Mouse (Mus musculus) cerebellum, adult 11-12 months (tissue): ENCODE results near the gene Spata19.

ENCODE experiments used
- DNase-seq: peaks from one replicate; pipeline ENCODE4 v3.0.0; 2022

Spata19 gene

DNA sequence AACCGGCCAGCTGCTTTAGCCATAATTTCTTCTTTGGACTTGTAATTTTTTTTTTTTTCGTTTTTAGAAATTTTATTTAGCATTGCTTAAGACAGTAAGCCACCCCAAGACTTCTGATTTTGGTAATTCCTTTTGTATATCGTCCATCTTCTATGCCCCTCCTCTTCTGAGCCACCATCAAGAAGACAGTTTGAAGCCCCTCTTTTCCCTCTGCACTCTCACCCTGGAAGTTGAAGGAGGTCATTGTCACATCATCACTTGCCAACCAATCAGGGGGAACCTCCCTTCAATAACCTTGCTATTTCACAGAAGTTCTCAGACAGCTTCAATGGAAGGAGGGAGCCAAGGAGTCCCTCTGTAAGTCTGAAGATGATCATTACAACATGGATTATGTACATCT, at the start of gene Spata19:
Gene Spata19, plus strand, starts transcription at position 301 of the 400 bp plus-strand sequence.
- no peak for DNase-seq

DNA sequence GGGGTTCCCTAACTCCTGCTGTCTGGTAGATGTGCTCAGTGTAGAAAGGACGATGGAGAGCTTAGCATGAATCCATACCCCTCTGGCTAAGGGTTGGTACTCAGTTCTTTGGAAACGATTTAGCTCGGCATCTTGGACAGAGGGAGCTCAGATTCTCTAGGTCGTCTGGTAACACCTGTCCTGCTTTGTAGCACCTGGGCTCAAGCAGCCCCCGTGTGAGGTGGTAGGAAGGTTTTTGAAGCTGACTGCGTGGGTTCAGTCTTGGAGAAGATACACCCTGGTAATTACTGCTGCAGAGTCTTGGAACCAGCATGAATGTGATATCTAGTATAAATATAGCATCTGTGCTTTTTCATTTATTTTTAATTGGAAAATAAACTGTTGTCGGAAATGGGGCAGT, 43.5 kb upstream of the Spata19 start:
- no peak for DNase-seq

DNA sequence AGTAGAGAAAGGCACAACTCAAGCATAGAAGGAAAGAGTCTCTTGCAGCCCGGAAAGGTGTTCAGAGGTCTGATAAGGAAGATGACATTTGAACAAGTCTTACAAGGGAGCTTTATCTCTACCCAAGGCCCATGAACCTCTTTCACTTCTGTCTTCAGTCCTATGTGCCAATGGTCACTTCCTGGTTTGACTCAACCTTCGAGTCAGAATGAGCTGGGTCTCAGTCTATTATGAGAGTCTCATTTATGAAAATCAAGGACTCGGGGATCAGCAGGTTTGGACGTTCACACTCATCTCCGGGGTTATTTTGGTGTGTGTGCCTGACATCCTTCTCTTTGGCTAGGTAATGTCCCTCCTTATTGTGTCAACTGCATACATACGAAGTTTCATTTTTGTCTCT, 38.7 kb upstream of the Spata19 start:
- DNase-seq = no peak

DNA sequence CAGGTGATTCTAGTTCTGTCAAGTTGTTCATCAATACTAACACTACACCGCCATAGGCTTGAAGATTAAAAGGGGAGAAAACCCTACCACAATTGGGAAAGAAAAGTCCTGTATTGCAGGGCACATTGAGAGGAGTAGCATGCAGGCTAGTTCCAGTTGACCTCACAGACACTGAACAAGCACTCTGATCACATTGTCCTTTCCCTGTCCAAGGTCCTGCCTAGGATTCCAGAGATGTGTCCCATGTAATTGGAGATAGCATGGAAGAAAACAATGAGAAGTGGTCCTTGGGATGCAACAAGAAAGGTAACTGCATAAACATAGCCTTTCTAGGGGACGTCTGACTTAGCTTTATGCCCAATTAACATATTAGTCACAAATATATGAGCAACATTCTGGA, 29.4 kb upstream of the Spata19 start:
- DNase-seq = no peak

DNA sequence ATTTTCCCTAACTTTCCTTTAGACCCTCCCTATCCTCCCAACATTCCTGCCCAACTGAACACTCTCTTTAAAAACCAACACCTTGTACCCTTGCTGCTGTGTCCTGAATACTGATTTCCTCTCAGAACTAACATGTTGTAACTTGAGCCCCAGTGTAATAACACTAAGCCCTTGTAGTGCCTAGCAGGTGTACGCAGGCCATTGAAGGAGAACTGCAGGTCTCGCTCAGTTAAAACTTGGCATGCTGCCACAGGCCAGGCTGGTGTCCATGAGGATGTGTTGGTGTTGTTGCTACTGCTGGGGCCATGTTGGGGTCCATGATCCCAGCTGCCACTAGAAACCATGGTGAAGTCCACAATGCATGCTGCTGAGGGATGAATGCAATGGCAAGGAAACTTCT, 27.5 kb upstream of the Spata19 start:
- DNase-seq = no peak

DNA sequence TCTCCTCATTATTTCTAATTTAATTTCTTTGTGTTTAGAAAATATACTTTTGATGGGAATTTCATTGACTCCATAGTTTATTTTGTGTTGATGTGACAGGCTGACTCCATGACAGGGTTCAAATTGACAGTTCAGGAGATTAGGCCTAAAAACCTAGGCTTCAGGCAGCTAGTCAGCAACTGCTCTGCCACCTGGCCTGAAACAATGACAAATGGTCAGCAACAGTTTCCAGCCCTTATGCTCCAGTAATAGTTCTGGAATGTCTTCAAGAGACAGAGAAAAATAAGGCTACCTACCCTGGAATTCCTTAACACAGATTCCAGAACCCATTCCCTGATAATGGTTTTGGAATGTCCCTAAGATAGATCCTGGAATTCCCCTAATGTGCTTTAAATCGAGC, 20.9 kb upstream of the Spata19 start:
- peak; percentile 53 for DNase-seq

DNA sequence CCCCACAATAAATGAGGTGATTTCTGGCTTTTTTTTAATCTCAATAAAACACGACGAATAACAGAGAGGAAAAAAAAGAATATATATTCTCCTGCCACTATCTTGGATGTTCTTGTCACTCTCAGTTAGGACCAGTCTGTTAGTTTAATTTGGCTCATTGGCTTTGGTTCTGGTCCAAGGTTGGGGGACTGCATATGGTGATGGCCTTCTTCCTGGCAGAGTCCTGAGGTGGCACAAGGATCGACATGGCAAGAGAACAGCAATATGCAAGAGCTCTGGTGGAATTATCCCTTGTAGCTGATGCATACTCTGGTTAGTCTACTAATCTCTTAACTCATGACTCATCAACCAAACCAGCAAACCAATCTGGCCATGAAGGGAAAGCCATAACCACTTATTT, 9.6 kb upstream of the Spata19 start:
- DNase-seq = peak; percentile 77

DNA sequence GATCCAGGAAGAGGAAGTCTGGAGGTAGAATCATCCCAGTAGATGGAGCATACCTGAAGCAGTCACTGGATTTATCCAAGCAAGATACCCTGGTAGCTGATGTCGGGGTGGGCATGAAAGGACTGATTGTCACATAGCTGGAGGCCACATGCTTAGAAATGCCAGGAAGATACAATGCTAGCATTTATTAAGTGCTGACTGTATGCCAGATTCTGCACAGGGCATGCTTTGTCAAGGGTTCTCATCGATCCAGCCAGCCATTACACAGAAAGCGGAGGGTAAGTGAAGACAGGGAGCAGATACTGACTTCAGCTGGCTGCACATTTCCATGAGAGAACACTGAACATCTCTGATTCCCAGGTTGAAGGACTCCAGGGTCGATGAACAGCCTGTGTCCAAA, 4.6 kb downstream of the Spata19 start:
- no peak for DNase-seq

DNA sequence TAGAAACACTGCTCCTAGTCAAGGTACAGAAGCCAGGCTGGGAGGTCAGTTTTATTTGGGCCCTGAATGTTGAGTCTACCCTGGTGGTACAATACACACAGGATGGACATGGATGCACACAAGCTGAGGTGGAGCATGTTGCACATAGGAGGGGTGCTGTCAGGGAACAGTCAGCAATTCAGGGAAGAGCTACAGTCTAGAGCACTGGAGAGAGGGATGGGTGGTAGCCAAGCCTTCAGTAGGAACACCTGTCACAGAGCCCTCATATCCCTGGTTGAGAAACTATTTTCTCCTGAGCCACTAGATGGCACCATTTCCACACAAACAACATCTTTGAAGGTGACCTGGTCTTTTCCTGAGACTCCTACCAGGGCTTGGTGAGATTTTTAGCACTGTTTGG, 13.1 kb downstream of the Spata19 start:
- DNase-seq = peak; percentile 81

DNA sequence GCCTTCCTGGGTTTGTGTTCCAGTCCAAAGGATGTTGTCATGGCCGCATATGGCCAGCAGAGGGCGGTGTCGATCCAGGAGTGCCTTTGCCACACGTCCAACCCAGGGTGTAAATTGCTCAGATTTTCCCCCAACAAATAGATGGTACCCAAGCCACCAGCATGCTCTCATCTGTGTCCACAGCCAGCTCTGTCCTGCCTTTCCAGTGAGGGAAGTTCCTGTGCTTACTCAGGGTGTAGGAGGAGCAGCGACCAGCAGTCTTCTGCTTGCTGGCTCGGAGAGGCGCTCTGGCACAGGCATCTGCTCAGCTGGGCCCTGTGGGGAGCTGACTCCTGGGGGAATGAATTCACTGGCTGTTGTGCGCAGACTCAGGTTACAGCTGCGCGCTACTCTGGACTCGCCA, 17.5 kb downstream of the Spata19 start:
- DNase-seq = peak; percentile 26

DNA sequence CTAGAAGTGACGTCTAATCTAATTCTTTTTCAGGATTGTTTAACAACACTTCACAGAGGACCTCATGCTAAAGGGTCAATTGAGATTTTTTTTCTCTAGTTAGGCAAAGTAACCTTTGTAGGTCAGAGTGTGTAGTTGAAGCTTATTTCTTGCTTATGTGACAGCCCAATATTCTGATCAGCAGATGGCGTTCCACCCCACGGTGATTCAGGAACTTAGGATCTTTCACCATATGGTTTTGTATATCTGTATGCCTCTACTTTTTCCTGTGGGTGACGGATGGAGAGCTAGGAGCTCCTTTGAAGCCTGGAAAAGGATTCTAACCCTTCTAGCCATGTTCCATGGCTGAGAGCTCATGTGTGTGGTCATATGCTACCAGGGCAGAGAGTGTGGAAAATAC, 27.9 kb downstream of the Spata19 start:
- DNase-seq = no peak

DNA sequence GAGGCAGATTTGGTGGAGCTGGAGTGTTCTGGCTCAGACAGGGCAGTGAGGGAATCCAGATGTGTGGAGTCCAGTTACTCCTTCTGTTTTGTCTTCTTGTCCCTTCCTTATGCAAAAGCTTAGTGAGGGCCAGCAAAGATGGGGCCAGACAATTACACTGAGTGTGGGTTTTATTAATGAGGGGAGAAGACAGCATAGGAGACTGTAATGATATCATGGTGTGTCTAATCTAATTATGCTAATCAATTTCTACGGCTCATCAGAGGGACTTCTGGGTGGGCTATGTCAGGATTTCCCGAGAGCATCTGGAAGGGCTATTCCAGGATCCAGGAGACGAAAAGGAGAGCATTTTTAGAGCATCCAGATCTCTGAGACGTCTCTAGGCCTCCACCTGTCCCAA, 32.0 kb downstream of the Spata19 start:
- no peak for DNase-seq

DNA sequence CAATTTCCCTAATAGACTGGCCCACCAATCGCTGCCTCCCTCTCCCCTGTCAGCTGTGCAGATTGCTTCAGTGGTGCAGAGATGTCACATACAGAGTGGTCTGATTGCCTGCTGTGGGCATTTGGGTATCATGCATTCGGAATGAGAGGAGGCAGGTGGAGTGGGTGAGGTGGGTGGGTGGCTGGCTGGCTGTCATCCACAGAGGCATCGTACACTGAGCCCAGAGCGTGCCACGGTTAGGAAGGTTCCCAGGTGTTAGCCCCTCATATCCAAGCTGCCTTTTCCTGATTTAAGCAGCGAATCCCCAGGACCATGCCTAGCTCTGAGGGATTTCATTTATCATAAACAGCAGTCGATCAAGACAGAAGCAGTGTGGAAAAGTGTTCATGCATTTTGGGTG, 36.7 kb downstream of the Spata19 start:
- DNase-seq = no peak

DNA sequence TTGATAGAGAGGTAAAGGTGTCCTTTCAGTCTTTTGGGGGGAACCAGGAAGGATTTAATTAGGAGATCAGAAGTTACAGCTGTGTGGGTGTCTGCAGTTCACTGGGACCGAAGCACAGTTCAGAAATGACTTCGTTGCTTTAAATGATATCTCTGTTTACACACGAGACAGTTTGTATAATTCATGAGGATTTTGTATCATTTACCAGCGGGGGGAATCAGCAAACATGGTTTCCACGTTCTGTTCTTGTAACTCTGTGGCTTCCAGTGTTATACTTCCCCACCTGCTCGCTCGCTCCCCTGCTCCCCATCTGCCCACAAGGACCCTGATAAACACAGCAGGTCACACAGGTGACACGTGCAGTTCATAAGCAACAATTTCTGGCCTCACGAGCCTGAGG, 39.3 kb downstream of the Spata19 start:
- DNase-seq = no peak

DNA sequence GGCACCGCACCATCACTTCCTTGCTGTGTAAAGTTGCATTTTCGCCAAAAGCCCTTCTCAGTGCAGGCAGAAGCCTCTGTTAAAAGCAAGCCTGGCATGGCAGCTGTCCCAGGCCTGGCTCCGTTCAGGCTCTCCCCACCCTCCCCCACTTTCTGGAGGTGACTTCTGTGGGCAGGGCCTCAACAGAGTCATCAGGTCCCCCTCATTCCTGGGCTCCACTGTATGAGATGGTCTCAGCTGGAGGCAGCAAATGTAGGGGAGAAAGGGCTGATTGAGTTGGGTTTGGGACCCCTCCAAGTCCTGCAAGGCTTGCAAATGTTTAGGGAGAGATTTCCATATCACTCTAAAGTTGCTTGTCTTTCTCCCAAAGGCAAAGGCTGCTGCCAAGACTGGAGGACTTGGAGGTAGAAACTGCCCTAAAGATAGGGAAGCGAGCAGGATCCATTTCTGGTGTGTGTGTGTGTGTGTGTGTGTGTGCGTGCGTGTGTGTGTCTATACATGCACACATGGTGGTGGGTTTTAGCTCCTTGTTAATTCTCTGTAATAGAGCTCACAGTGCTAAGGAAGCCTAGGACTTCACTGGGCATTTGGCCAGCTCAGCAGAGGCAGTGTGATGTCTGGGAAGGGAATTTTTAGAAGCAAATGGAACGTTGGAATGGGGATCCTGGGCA, 40.9 kb downstream of the Spata19 start:
- DNase-seq = no peak

DNA sequence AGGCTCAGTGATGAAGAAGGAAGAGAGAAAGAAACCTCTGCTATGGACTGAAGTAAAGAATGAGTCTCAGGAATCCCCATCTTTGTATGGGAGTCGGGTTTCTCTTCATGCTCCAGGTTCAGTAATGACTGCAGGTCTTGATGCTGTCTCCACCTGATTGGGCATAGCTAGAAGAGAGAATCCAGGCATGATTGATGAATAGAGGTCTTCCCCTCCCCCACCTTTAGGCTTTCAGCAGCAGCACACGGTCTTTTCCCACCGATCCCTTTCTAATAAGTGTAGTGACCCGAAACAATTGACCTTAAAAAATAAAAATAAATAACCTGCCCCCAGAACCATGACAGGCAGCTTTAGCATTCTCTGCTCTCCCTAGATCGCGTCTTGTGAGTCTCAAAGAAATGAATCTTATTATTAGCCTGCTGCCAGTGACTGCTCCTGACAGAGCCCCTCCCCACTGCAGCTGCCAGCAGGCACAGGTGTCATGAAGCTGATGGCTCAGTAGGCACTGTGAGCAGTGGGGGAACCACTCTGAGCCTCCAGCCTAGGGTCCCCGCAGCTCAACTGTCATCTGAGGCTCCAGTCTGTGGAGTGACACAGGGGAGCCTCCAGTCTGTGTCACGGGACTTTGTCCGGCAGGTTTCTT, 53.3 kb downstream of the Spata19 start:
- no peak for DNase-seq
